Mouse (Mus musculus): ENCODE measurements at regions not wholly inside any gene's neighbourhood (a gene's known extent, or its start where the extent isn't known, plus 50 kb on each side); places are given as distances from the start of the nearest gene placed in this dataset.

DNA sequence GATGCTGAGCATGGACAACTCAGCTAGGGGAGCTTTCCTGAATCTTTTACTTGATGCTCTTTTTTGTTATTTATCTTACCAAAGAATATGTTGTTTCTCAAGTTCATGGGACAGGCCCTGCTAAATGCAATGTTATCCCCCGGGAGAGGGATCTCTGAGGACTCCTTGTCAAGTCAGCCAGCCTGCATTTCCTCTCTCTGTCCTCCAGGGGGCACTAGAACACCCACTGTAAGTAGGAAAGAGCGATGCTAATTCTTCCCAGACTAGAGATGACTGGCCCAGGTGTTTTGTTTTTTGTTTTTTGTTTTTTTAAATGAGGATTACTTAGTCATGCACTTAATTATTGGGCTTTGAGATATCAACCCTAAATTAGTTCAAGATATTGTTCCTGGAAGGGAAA, 386.8 kb upstream of the Prkcq start:
- TF ChIP-seq POLR2A (IDR thresholded peaks at IDR 0.05; ENCODE audit: borderline replicate concordance, extremely low read depth, insufficient read depth, insufficient read length, poor library complexity, severe bottlenecking) (no peak), CTCF (IDR thresholded peaks at IDR 0.05; ENCODE audit: borderline replicate concordance, extremely low read depth, insufficient read depth, insufficient read length) (peak; percentile 86)

Measured in brain, embryonic 14.5 days (tissue).